Mouse (Mus musculus): Measurements from ENCODE around the gene Prkaa1. TPM values are rescaled to one million over a fixed set of nuclear protein-coding genes. Genes with fewer than 3 reads are reported as not detected.

Gene Prkaa1
- 135 TPM for polyA plus RNA-seq (2014; fragmentation: Illumina TruSeq; extraction: RNeasy Lipid Tissue Mini Kit (QIAGEN cat#74804); ENCODE audit: low read depth, low replicate concordance)

DNA sequence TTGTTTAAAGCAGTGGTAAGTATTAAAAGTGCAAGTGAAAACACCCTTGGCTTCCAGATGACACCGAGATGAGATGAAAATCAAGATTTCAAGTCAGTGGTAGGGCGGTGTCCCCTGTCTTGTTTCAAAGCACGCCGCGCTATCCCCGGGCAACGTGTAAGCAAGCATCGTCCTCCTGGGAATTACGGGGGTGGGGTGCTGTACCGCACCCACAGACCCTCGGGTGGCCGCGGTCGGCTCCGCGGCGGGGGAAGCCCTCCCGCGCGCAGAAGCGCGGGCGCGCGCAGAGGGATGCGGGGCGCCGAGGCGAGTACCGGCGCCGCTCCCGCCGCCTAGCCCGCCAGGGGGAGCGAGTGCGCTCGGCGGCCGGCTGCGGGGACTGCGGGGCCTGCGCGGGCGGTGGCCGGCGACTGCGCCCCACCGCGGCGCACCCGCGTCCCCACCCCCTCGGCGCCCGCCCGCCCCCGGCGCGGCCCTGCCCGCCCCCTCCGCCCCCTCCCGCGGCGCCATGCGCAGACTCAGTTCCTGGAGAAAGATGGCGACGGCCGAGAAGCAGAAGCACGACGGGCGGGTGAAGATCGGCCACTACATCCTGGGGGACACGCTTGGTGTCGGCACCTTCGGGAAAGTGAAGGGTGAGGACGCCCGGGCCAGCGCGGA, at the start of gene Prkaa1:
Gene Prkaa1, plus strand, starts transcription at position 501 of the 660 bp plus-strand sequence.

GRCm38 (mm10) chr15:5107686-5108654, 35.7 kb upstream of the Prkaa1 start, which contains the start of gene Card6:
Gene Card6, minus strand, starts transcription at chr15:5108539.

DNA sequence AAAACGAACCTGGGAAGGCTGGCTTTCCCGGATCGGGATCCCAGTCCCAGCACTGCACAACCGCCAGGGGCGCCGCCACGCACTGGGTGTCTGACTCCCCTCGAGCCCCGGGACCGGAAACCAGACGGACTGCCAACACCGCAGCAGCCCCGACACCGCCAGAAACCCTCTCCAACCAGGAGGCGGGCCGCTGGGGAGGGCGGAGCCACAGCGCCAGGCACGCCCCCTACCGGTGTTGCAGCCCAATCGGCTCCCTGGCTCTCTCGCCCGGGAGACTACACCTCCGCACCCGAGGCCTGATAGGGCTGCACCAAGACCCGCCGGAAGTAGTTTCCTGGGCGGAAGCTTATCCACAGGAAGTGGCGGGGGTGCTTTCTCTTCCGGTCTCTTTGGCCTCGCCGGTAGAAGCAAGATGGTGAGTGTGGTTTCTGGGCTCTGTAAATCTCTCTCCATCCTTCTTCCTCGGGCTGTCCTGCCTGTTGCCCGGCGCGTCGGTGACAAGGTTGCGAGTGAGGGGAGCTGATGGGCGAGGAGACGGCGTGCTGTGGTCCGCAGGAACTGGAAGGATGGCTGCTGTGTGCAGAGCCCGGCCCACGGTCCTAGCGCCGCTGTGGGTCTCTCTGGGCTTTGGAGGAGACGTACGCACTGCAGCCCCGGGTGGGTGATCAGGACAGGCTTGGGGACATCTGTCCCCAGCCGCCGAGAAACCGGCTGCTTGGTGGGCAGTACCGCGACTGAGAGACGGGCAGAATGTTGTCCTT, 27.2 kb upstream of the Prkaa1 start, which contains the start of gene Rpl37:
Gene Rpl37, plus strand, starts transcription at position 376 of the 761 bp plus-strand sequence.

DNA sequence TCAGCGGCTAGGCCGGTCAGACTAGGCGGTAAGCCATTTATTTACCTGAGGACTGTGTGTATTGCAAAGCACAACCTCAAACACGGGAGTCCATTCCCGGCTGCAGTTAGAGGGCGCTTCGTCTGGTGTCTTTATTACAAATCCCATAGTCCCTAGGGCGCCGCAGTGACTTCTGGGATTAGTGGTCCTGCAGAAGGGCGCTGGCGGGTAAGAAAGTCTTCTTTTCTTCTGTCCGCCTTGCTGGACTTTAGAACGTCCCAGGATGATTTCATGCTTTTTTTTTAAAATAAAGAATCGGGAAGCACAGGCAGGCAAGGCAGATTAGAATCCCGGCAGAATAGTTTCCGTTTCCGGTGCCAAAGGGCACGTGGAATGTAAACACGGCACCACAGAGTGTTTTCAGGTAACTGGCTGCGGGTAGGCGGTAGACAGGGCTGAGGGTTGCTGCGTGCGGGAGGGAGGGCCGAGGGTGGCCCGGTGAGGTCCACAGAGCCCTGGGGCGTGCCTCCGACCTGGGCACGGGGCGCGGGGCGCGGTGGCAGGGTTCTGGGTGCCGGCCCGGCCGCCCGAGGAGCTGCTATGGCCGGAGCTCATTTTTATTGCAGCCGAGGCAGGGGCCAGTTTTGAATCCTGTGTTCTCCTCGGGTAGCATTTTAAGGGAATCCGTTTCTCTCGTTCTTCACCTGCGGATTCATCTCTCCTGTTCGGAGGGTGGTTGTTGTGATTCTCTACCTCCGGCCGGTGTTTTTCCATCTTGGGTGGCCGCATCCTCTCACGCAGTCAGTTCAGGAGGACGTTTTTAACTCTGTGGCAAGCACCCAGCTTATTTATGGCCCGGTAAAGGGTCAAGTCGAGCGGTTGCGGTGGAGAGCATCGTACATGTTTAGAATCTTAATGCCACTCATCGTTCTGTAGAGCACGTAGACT, 42.0 kb downstream of the Prkaa1 start, which contains the start of gene Ttc33:
Gene Ttc33, plus strand, starts transcription at position 160 of the 927 bp plus-strand sequence.

Other genes with a start within 250 kb of the Prkaa1 start
- gene Mroh2b, start 245.1 kb upstream of the Prkaa1 start, polyA plus RNA-seq (2014; fragmentation: Illumina TruSeq; extraction: RNeasy Lipid Tissue Mini Kit (QIAGEN cat#74804); ENCODE audit: low read depth, low replicate concordance), result not detected
- 20.2 TPM for gene C7, start 80.1 kb upstream of the Prkaa1 start, polyA plus RNA-seq (2014; fragmentation: Illumina TruSeq; extraction: RNeasy Lipid Tissue Mini Kit (QIAGEN cat#74804); ENCODE audit: low read depth, low replicate concordance)
- gene Card6, start 35.3 kb upstream of the Prkaa1 start, polyA plus RNA-seq (2014; fragmentation: Illumina TruSeq; extraction: RNeasy Lipid Tissue Mini Kit (QIAGEN cat#74804); ENCODE audit: low read depth, low replicate concordance), result 6.8 TPM
- 23.4 TPM for gene Rpl37, start 27.2 kb upstream of the Prkaa1 start, polyA plus RNA-seq (2014; fragmentation: Illumina TruSeq; extraction: RNeasy Lipid Tissue Mini Kit (QIAGEN cat#74804); ENCODE audit: low read depth, low replicate concordance)
- gene Ttc33, start 41.7 kb downstream of the Prkaa1 start, polyA plus RNA-seq (2014; fragmentation: Illumina TruSeq; extraction: RNeasy Lipid Tissue Mini Kit (QIAGEN cat#74804); ENCODE audit: low read depth, low replicate concordance), result 113 TPM
- gene Ptger4, start 100.3 kb downstream of the Prkaa1 start, polyA plus RNA-seq (2014; fragmentation: Illumina TruSeq; extraction: RNeasy Lipid Tissue Mini Kit (QIAGEN cat#74804); ENCODE audit: low read depth, low replicate concordance), result 1.6 TPM

Measured in adrenal gland, adult 10 weeks (tissue).